Mouse (Mus musculus) ES-Bruce4 (cell line): ENCODE data around the gene Tex21.

Source experiments
- CTCF ChIP-seq: IDR thresholded peaks from one replicate; pipeline ENCODE4 v1.8.1; 2011; ENCODE audit warnings: low read depth, low read length
- POLR2A ChIP-seq: IDR thresholded peaks from one replicate; pipeline ENCODE4 v1.8.1; 2011; ENCODE audit warnings: low read length; ENCODE audit not compliant: insufficient read depth

DNA sequence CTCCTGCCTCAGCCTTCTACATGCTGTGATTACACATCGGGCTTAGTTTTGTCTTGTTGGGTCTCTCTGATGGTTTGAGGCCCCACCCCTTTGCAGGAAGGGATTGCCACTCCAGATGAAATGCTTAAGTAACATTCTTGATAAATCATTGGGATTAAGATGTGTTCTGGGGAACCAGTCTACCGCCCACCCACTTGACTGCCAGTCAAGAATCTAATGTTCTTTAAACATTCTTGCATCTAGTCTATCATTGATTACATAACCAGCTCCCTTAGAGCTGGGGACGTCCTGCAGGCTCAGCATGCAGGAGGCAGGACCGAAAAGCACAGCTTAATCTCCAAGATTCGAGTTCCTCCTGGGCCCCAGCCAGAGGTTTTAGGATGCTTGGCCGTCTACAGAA lies 31.7 kb upstream of the Tex21 start:
- TF ChIP-seq POLR2A: no peak
- TF ChIP-seq CTCF: no peak
